Mouse (Mus musculus) embryonic fibroblast, embryonic 13.5 days (primary cell): Measurements from ENCODE around the gene Cldn15.

Experiments used
- CTCF ChIP-seq: IDR thresholded peaks from 2 replicates; pipeline ENCODE4 v1.5.1; 2011; ENCODE audit warnings: mild to moderate bottlenecking, control low read depth, low read length, moderate library complexity, borderline replicate concordance; ENCODE audit not compliant: insufficient read depth
- POLR2A ChIP-seq: IDR thresholded peaks from 2 replicates; pipeline ENCODE4 v1.6.1; 2011; ENCODE audit warnings: low read depth, mild to moderate bottlenecking, control low read depth, low read length, moderate library complexity

DNA sequence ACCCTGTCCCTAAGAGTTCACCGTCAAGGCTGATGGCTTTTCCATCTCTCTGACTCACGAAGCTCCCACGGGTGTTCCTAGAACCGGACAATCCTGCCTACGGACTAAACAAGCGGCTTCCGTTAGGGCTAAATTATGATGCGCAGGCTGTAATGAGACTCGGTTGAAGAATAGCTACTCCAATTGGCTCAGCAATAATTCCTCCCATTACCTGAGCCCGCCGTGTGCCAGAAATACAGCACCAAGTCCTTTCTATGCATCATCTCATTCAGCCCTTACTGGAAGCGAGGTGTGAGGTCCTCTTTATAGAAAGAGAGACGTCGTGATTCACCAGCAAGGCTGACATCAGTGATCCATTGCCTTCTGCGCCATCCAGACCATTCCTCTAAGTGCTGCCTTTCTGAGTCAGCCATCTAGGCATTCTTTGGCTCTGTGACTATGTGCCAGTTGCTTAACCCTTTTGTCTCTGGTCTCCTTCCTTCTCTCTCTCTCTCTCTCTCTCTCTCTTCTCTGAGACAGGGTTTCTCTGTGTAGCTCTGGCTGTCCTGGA is 46.1 kb downstream of the Cldn15 start:
- TF ChIP-seq CTCF, result no peak
- no peak for TF ChIP-seq POLR2A
